Mouse (Mus musculus) midbrain, embryonic 14.5 days (tissue): Measurements from ENCODE around the gene Zfr. TPM values are rescaled to one million over a fixed set of nuclear protein-coding genes. Genes with fewer than 3 reads are reported as not detected.

ENCODE experiments used
- ATAC-seq: fragments of 200-750 bp; cut with Nextera tagmentation; 2 replicates; pipeline ENCODE4 v1.8.0; 2017; ENCODE audit warnings: moderate number of reproducible peaks, moderate library complexity; ENCODE audit not compliant: low FRiP score, low TSS enrichment
- DNase-seq: peaks from one replicate; pipeline ENCODE4 v3.0.0-alpha.2; 2015
- H3K27ac ChIP-seq: fragments of 300-500 bp; sonication (generic); replicated peaks from 2 replicates; pipeline ENCODE4 v1.5.1; 2014; ENCODE audit warnings: mild to moderate bottlenecking, low read depth, low read length, moderate library complexity
- H3K27me3 ChIP-seq: fragments of 300-500 bp; sonication (generic); 2 replicates; pipeline ENCODE4 v1.6.1; 2014; ENCODE audit warnings: low read length, control low read depth, mixed read lengths; ENCODE audit not compliant: control insufficient read depth, insufficient read depth
- H3K36me3 ChIP-seq: fragments of 300-500 bp; sonication (generic); 2 replicates; pipeline ENCODE4 v1.6.1; 2014; ENCODE audit warnings: low read length, control low read depth; ENCODE audit not compliant: control insufficient read depth, insufficient read depth
- H3K4me1 ChIP-seq: fragments of 300-500 bp; sonication (generic); 2 replicates; pipeline ENCODE4 v1.6.1; 2014; ENCODE audit warnings: mild to moderate bottlenecking, antibody characterized with exemption, low read length, control low read depth; ENCODE audit not compliant: control insufficient read depth, insufficient read depth
- H3K4me2 ChIP-seq: fragments of 300-500 bp; sonication (generic); 2 replicates; pipeline ENCODE4 v1.6.1; 2014; ENCODE audit warnings: mild to moderate bottlenecking, low read length, moderate library complexity
- H3K4me3 ChIP-seq: fragments of 300-500 bp; sonication (generic); replicated peaks from 2 replicates; pipeline ENCODE4 v1.5.1; 2014; ENCODE audit warnings: low read depth, low read length
- H3K9ac ChIP-seq: fragments of 300-500 bp; sonication (generic); replicated peaks from 2 replicates; pipeline ENCODE4 v1.6.1; 2014; ENCODE audit warnings: mild to moderate bottlenecking, low read length, moderate library complexity
- H3K9me3 ChIP-seq: fragments of 300-500 bp; sonication (generic); 2 replicates; pipeline ENCODE4 v1.6.1; 2016; ENCODE audit warnings: low read length, control low read depth, mixed read lengths; ENCODE audit not compliant: control insufficient read depth
- WGBS: fragments of 180-500 bp; shearing (Covaris S2); extraction: QIAGEN DNeasy Blood & Tissue Kit; methylation state at CpG from one replicate; pipeline ENCODE4 v1.1.7; 2014; 5-methylcytosine and 5-hydroxymethylcytosine counted together
- polyA plus RNA-seq: library from polyadenylated mRNA; unstranded; fragments of >200 nt; fragmentation: Nextera tagmentation; extraction: Ambion mirVana; gene quantifications from 2 replicates; pipeline ENCODE4 v1.2.1, GENCODE M21; 2014

The Zfr gene
- polyA plus RNA-seq, 1 experiment from 2014 or later: 222 TPM

- H3K27ac ChIP-seq: 0 out of 2 replicates have a peak overlapping the region, but pooled peaks have one; percentile 58
- WGBS: 51% methylated on average over 10 of the region's 10 CpGs
These were observed 86.1 kb downstream of the Zfr start for GRCm38 (mm10) chr15:12203512-12204318.

GRCm38 (mm10) chr15:12204319-12205159 lies 86.9 kb downstream of the Zfr start, which contains the start of gene Mtmr12:
Gene Mtmr12, plus strand, starts transcription at chr15:12205028.
- Histone ChIP-seq H3K4me2 (peak within 1 kb of the TSS; percentile 63), H3K9me3 (no peaks in the 10 kb centered on the region), H3K36me3 (no peaks in the 10 kb centered on the region), H3K27me3 (no peaks in the 10 kb centered on the region), H3K4me1 (peaks cover 21% of the 10 kb centered on the region), H3K9ac (peak within 1 kb of the TSS; percentile 84), H3K27ac (peak within 1 kb of the TSS; percentile 90), H3K4me3 (peak within 1 kb of the TSS; percentile 87)
- under 1% methylated on average over 58 of the region's 58 CpGs for WGBS
- ATAC-seq: peak; percentile 98
- peak; percentile 100 for DNase-seq

More at GRCm38 (mm10) chr15:12203512-12204318, 86.1 kb downstream of the Zfr start:
- Histone ChIP-seq H3K36me3 (no peaks in the 10 kb centered on the region), H3K9ac (no peak overlapping the region), H3K4me1 (peaks cover 18% of the 10 kb centered on the region), H3K9me3 (no peaks in the 10 kb centered on the region), H3K4me3 (peak overlapping the region; percentile 87), H3K4me2 (peak overlapping the region; percentile 63), H3K27me3 (no peaks in the 10 kb centered on the region)
- DNase-seq (no peak), ATAC-seq (no peak)

- no peaks in the 10 kb centered on the region for H3K36me3 ChIP-seq
- peaks cover 21% of the 10 kb centered on the region for H3K4me1 ChIP-seq
- H3K4me3 ChIP-seq: peak overlapping the region; percentile 87
- peak; percentile 65 for DNase-seq
- no peaks in the 10 kb centered on the region for H3K27me3 ChIP-seq
- no peaks in the 10 kb centered on the region for H3K9me3 ChIP-seq
- peak overlapping the region; percentile 90 for H3K27ac ChIP-seq
- under 1% methylated on average over 72 of the region's 73 CpGs for WGBS
- peak overlapping the region; percentile 63 for H3K4me2 ChIP-seq
- peak overlapping the region; percentile 84 for H3K9ac ChIP-seq
- ATAC-seq: peak; percentile 86
These were observed 87.7 kb downstream of the Zfr start for GRCm38 (mm10) chr15:12205160-12205901.

- H3K9ac ChIP-seq: peak overlapping the region; percentile 84
- DNase-seq (no peak), ATAC-seq (no peak)
- peak overlapping the region; percentile 63 for H3K4me2 ChIP-seq
- peak overlapping the region; percentile 87 for H3K4me3 ChIP-seq
- peaks cover 21% of the 10 kb centered on the region for H3K4me1 ChIP-seq
- H3K27me3 ChIP-seq: no peaks in the 10 kb centered on the region
- H3K36me3 ChIP-seq: no peaks in the 10 kb centered on the region
- H3K27ac ChIP-seq: no peak overlapping the region
- H3K9me3 ChIP-seq: no peaks in the 10 kb centered on the region
- 42% methylated on average over 14 of the region's 14 CpGs for WGBS
These were observed 88.4 kb downstream of the Zfr start for GRCm38 (mm10) chr15:12205902-12206645.

- Histone ChIP-seq H3K4me2 (peak overlapping the region; percentile 63), H3K9me3 (no peaks in the 10 kb centered on the region), H3K27me3 (no peaks in the 10 kb centered on the region), H3K4me3 (peak overlapping the region; percentile 87; the same call in 1 of the 2 replicates), H3K9ac (no peak overlapping the region), H3K36me3 (no peaks in the 10 kb centered on the region), H3K4me1 (peaks cover 21% of the 10 kb centered on the region), H3K27ac (no peak overlapping the region)
- DNase-seq (no peak), ATAC-seq (no peak)
- 36% methylated on average over 7 of the region's 7 CpGs for WGBS
These were observed 89.1 kb downstream of the Zfr start for GRCm38 (mm10) chr15:12206646-12207222.

GRCm38 (mm10) chr15:12207556-12208090 lies 90.0 kb downstream of the Zfr start:
- DNase-seq: no peak
- Histone ChIP-seq H3K27ac (no peak overlapping the region), H3K4me3 (no peak overlapping the region), H3K9me3 (no peaks in the 10 kb centered on the region), H3K9ac (no peak overlapping the region), H3K4me2 (no peak overlapping the region), H3K4me1 (peaks cover 21% of the 10 kb centered on the region), H3K36me3 (no peaks in the 10 kb centered on the region), H3K27me3 (no peaks in the 10 kb centered on the region)
- no peak for ATAC-seq
- WGBS: 63% methylated on average over 6 of the region's 6 CpGs

GRCm38 (mm10) chr15:12211577-12211976 lies 93.9 kb downstream of the Zfr start:
- no peak overlapping the region for H3K4me3 ChIP-seq
- ATAC-seq (no peak), DNase-seq (no peak)
- 78% methylated on average over 8 of the region's 8 CpGs for WGBS
- H3K27ac ChIP-seq: no peak overlapping the region
- no peak overlapping the region for H3K9ac ChIP-seq
- H3K9me3 ChIP-seq: no peaks in the 10 kb centered on the region
- no peaks in the 10 kb centered on the region for H3K36me3 ChIP-seq
- no peaks in the 10 kb centered on the region for H3K27me3 ChIP-seq
- H3K4me1 ChIP-seq: peaks cover 14% of the 10 kb centered on the region
- H3K4me2 ChIP-seq: no peak overlapping the region
